Mouse (Mus musculus) bone marrow, adult 2 months (tissue): ENCODE measurements around the gene Olfr432. TPM values are rescaled to one million over a fixed set of nuclear protein-coding genes. Genes with fewer than 3 reads are reported as not detected.
"Not testable (repeated sequence)": the region's sequence is repeated elsewhere in the genome, so short reads cannot be mapped to it uniquely, and the experiment has no call there.

Source experiments
- H3K27ac ChIP-seq: fragments of 200-500 bp; 2 replicates; pipeline ENCODE4 v1.5.1; 2012; ENCODE audit warnings: low read depth, mild to moderate bottlenecking, control low read depth, inconsistent platforms, low read length; ENCODE audit not compliant: control insufficient read depth, poor library complexity, insufficient read depth
- H3K4me1 ChIP-seq: fragments of 200-500 bp; 2 replicates; pipeline ENCODE4 v1.6.1; 2011; ENCODE audit warnings: low read length; ENCODE audit not compliant: control insufficient read depth, insufficient read depth
- H3K4me3 ChIP-seq: fragments of 200-500 bp; replicated peaks from 2 replicates; pipeline ENCODE3; 2011; ENCODE audit warnings: mild to moderate bottlenecking, low read depth, low read length, control low read depth; ENCODE audit not compliant: control insufficient read depth
- CTCF ChIP-seq: fragments of 200-500 bp; IDR thresholded peaks from 2 replicates; pipeline ENCODE4 v1.5.1; 2011; ENCODE audit warnings: low read length, control low read depth; ENCODE audit not compliant: control insufficient read depth, insufficient read depth
- POLR2A ChIP-seq: fragments of 200-500 bp; IDR thresholded peaks from 2 replicates; pipeline ENCODE4 v1.6.1; 2011; ENCODE audit warnings: low read depth, mild to moderate bottlenecking, control low read depth, low read length, borderline replicate concordance; ENCODE audit not compliant: control insufficient read depth
- WGBS: fragments of 180-500 bp; shearing (Covaris S2); methylation state at CpG from one replicate; pipeline ENCODE4 v1.1.7; 2018; 5-methylcytosine and 5-hydroxymethylcytosine counted together
- polyA plus RNA-seq: library from polyadenylated mRNA; stranded (reverse); fragments of >200 nt; gene quantifications from 2 replicates; pipeline ENCODE4 v1.2.4, GENCODE M21; 2011; ENCODE audit warnings: low replicate concordance; ENCODE audit not compliant: missing spikeins, insufficient read depth, insufficient read length

The Olfr432 gene
- polyA plus RNA-seq, 1 experiment = not detected

- TF ChIP-seq POLR2A (no peak), CTCF (no peak)
- Histone ChIP-seq H3K4me1 (peaks cover 7% of the 10 kb centered on the region), H3K27ac (no peak overlapping the region), H3K4me3 (no peak overlapping the region)
- 52% methylated on average over 2 of the region's 2 CpGs for WGBS
Measured at GRCm38 (mm10) chr1:174044431-174044830, 4.6 kb upstream of the Olfr432 start.

DNA sequence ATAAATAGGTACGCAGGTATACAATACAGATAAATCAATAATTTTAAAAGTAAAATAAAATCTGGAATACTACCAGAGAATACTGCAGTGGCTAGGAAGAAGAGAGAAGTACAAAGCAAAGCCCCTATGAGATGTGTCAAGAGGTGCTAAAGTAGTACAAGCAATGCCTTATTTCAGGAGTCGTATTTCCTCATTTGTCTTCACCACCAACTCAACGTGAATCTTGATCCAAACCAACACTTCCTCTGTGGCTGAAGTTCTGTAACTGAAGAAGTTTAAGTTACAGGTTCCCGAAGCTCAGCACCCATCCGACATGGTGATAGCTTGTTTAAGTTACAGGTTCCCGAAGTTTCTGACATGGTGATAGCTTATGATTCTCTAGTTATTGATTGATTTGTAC, 778 bp upstream of the Olfr432 start:
- H3K4me1 ChIP-seq, H3K4me3 ChIP-seq, H3K27ac ChIP-seq: not testable (repeated sequence)
- WGBS = 23% methylated on average over 6 of the region's 6 CpGs

DNA sequence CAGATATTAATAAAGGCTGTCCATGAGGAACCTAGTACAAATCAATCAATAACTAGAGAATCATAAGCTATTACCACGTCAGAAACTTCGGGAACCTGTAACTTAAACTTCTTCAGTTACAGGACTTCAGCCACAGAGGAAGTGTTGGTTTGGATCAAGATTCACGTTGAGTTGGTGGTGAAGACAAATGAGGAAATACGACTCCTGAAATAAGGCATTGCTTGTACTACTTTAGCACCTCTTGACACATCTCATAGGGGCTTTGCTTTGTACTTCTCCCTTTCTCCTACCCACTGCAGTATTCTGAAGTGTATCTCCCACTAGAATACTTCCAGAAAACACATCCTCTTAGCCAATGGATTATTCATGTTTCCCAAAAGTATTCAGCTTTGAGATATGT, 352 bp downstream of the Olfr432 start:
- H3K4me1 ChIP-seq, H3K4me3 ChIP-seq, H3K27ac ChIP-seq: not testable (repeated sequence)
- 3% methylated on average over 4 of the region's 4 CpGs for WGBS

DNA sequence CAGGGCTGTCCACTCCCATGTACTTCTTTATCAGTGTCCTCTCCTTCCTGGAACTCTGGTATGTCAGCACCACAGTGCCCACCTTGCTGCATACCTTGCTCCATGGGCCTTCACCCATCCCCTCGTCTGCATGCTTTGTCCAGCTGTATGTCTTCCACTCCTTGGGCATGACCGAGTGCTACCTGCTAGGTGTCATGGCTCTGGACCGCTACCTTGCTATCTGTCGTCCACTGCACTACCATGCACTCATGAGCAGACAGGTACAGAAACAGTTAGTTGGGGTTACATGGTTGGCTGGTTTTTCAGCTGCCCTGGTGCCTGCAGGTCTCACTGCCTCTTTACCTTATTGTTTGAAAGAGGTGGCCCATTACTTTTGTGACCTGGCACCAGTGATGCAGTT, 1.5 kb downstream of the Olfr432 start:
- TF ChIP-seq POLR2A (no peak), CTCF (no peak)
- Histone ChIP-seq H3K4me1 (peaks cover 2% of the 10 kb centered on the region; the same call in 1 of the 2 replicates), H3K4me3 (no peak overlapping the region), H3K27ac (no peak overlapping the region)
- WGBS = 81% methylated on average over 4 of the region's 4 CpGs

- TF ChIP-seq POLR2A = no peak
- no peak for TF ChIP-seq CTCF
- Histone ChIP-seq H3K4me1 (peaks cover 2% of the 10 kb centered on the region; the same call in 1 of the 2 replicates), H3K4me3 (no peak overlapping the region), H3K27ac (no peak overlapping the region)
- 81% methylated on average over 4 of the region's 4 CpGs for WGBS
Measured at GRCm38 (mm10) chr1:174051515-174051914, 2.5 kb downstream of the Olfr432 start.

GRCm38 (mm10) chr1:174051931-174052536, 3.0 kb downstream of the Olfr432 start:
- Histone ChIP-seq H3K4me1 (peaks cover 2% of the 10 kb centered on the region; the same call in 1 of the 2 replicates), H3K4me3 (no peak overlapping the region), H3K27ac (no peak overlapping the region)
- 68% methylated on average over 5 of the region's 5 CpGs for WGBS
- TF ChIP-seq POLR2A = no peak
- no peak for TF ChIP-seq CTCF

DNA sequence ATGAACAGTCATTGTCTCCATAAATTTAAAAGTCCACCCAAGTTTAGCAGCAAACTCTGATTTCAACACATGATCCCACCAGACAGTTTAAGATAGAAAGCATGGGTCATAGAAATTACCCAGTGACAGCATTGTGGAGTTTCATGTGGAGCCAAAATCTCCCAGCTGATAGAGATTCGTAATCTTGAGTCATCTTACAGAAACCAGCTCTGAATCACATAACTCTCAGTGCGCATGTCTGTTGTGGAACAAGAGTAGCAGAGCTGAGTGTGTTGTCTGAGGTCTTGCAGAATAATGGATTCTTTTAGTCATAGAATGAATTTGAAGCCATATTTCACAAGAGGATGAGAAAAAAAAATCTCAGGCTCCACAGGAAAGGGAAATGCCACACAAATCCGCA, 4.0 kb downstream of the Olfr432 start:
- TF ChIP-seq CTCF (no peak), POLR2A (no peak)
- Histone ChIP-seq H3K4me1 (peaks cover 2% of the 10 kb centered on the region; the same call in 1 of the 2 replicates), H3K4me3 (no peak overlapping the region), H3K27ac (no peak overlapping the region)
- 56% methylated on average over 3 of the region's 3 CpGs for WGBS

DNA sequence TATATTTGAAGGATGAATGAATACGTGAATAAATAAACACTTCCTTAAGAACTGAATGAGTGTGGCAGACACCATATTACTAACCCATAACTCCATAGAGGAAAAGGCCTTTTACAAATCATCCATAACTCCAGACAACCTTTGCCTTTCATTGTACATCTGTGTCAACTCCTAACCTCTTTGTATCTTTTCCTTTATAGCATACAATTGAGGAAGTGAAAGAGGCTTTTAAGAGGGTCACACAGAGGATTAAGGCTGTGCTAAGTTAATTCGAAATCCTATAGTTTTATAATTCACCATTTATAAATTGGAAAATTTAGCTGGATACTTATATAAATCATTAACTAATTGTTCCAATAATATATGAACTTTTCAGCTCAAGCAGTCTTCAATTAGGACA, 6.2 kb downstream of the Olfr432 start:
- H3K27ac ChIP-seq = no peak overlapping the region
- TF ChIP-seq POLR2A (no peak), CTCF (no peak)
- 51% methylated on average over 2 of the region's 2 CpGs for WGBS
- peaks cover 2% of the 10 kb centered on the region; the same call in 1 of the 2 replicates for H3K4me1 ChIP-seq
- no peak overlapping the region for H3K4me3 ChIP-seq

DNA sequence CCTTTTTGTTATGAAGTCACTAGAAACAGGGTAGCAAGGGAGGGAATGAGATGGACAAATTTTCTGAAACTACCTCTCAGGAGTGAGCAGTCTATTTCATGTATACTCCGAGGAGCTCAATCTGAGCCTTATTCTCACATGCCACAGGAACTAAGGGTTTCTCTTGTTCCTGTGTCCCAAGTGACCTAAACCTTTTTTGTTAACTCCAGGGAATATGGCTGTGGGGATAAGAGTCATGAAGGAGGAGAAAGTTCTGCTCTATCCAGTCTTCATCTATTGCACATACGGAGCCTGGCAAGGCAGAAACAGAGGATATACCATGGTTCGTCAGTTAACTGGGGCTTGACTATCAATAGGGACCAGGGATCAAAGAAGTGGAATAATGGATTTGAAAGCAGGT, 17.3 kb downstream of the Olfr432 start, which contains the start of gene Olfr430:
Olfr430 (plus strand) TSS at position 301 of the 400 bp plus-strand sequence.
- TF ChIP-seq CTCF (no peak), POLR2A (no peak)
- 89% methylated on average over 3 of the region's 3 CpGs for WGBS
- H3K4me3 ChIP-seq = no peak within 1 kb of the TSS
- no peaks in the 10 kb centered on the region for H3K4me1 ChIP-seq
- no peak within 1 kb of the TSS for H3K27ac ChIP-seq
